Mouse (Mus musculus) kidney, embryonic 14.5 days (tissue): ENCODE data around the gene Gm20671. TPM values are rescaled to one million over a fixed set of nuclear protein-coding genes. Genes with fewer than 3 reads are reported as not detected.
A peak's percentile ranks its signal among the peaks of the same experiment; 100 is the strongest.
"Not testable (repeated sequence)": the region's sequence is repeated elsewhere in the genome, so short reads cannot be mapped to it uniquely, and the experiment has no call there.

ENCODE experiments used
- ATAC-seq: fragments of 200-750 bp; cut with Nextera tagmentation; 2 replicates; pipeline ENCODE4 v1.8.0; 2017; ENCODE audit warnings: moderate number of reproducible peaks, mild to moderate bottlenecking, moderate TSS enrichment, moderate library complexity; ENCODE audit not compliant: low FRiP score, low TSS enrichment
- H3K27ac ChIP-seq: fragments of 300-500 bp; sonication (generic); 2 replicates; pipeline ENCODE4 v1.5.1; 2014; ENCODE audit warnings: low read depth, mild to moderate bottlenecking, low read length, moderate library complexity, mixed read lengths
- H3K27me3 ChIP-seq: fragments of 300-500 bp; sonication (generic); 2 replicates; pipeline ENCODE4 v1.6.1; 2014; ENCODE audit warnings: mild to moderate bottlenecking, low read length; ENCODE audit not compliant: control insufficient read depth, insufficient read depth
- H3K36me3 ChIP-seq: fragments of 300-500 bp; sonication (generic); 2 replicates; pipeline ENCODE4 v1.6.1; 2014; ENCODE audit warnings: low read length, mixed read lengths; ENCODE audit not compliant: control insufficient read depth, insufficient read depth
- H3K4me1 ChIP-seq: fragments of 300-500 bp; sonication (generic); 2 replicates; pipeline ENCODE4 v1.6.1; 2014; ENCODE audit warnings: low read length, mixed read lengths; ENCODE audit not compliant: control insufficient read depth, insufficient read depth
- H3K4me2 ChIP-seq: fragments of 300-500 bp; sonication (generic); replicated peaks from 2 replicates; pipeline ENCODE4 v1.6.1; 2014; ENCODE audit warnings: low read depth, mild to moderate bottlenecking, low read length
- H3K4me3 ChIP-seq: fragments of 300-500 bp; sonication (generic); 2 replicates; pipeline ENCODE4 v1.5.1; 2014; ENCODE audit warnings: mild to moderate bottlenecking, low read length
- H3K9ac ChIP-seq: fragments of 300-500 bp; sonication (generic); 2 replicates; pipeline ENCODE4 v1.6.1; 2014; ENCODE audit warnings: low read depth, mild to moderate bottlenecking, low read length, moderate library complexity
- H3K9me3 ChIP-seq: fragments of 300-500 bp; sonication (generic); 2 replicates; pipeline ENCODE4 v1.6.1; 2016; ENCODE audit warnings: low read length; ENCODE audit not compliant: control insufficient read depth
- WGBS: fragments of 180-500 bp; shearing (Covaris S2); extraction: QIAGEN DNeasy Blood & Tissue Kit; methylation state at CpG from one replicate; pipeline ENCODE4 v1.1.7; 2014; 5-methylcytosine and 5-hydroxymethylcytosine counted together
- polyA plus RNA-seq: library from polyadenylated mRNA; unstranded; fragments of >200 nt; fragmentation: Nextera tagmentation; extraction: Ambion mirVana; gene quantifications from 2 replicates; pipeline ENCODE4 v1.2.1, GENCODE M21; 2014

Gene Gm20671
- polyA plus RNA-seq, 1 experiment from 2014 or later = not detected

- H3K36me3 ChIP-seq = peaks cover 65% of the 10 kb centered on the region
- H3K9me3 ChIP-seq, H3K9ac ChIP-seq, H3K27ac ChIP-seq, H3K4me3 ChIP-seq, ATAC-seq, H3K4me1 ChIP-seq, H3K4me2 ChIP-seq, H3K27me3 ChIP-seq: not testable (repeated sequence)
- WGBS = 90% methylated on average over 1 of the region's 1 CpGs
These were observed 1.9 kb upstream of the Gm20671 start for GRCm38 (mm10) chr5:32828766-32829165.

GRCm38 (mm10) chr5:32820471-32820870 is 6.4 kb downstream of the Gm20671 start:
- no peak for ATAC-seq
- Histone ChIP-seq H3K9ac (no peak overlapping the region), H3K27me3 (no peaks in the 10 kb centered on the region), H3K9me3 (no peaks in the 10 kb centered on the region), H3K4me2 (no peak overlapping the region), H3K36me3 (peaks cover 47% of the 10 kb centered on the region), H3K4me1 (no peaks in the 10 kb centered on the region), H3K4me3 (no peak overlapping the region), H3K27ac (no peak overlapping the region)
- WGBS = 95% methylated on average over 8 of the region's 8 CpGs

GRCm38 (mm10) chr5:32815396-32815795 is 11.5 kb downstream of the Gm20671 start:
- Histone ChIP-seq H3K4me2 (no peak overlapping the region), H3K9ac (no peak overlapping the region), H3K27me3 (no peaks in the 10 kb centered on the region), H3K4me1 (no peaks in the 10 kb centered on the region), H3K36me3 (peaks cover 47% of the 10 kb centered on the region), H3K9me3 (no peaks in the 10 kb centered on the region), H3K27ac (no peak overlapping the region), H3K4me3 (no peak overlapping the region)
- 92% methylated on average over 4 of the region's 4 CpGs for WGBS
- no peak for ATAC-seq

DNA sequence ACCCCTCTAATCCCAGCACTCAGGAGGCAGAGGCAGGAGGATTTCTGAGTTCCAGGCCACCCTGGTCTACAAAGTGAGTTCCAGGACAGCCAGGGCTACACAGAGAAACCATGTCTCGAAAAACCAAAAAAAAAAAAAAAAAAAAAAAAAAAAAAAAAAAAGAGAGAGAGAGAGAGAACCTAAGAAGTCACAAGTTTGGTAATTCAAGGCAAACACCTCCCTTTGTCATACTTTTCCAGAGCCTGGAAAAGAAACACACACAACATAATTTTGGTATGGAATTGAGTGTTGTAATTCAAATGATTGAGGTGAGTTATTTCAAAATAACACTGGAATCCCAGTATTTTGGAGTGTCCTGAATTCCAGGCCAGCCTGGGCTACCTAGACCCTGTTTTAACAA is 40.5 kb downstream of the Gm20671 start:
- H3K4me2 ChIP-seq, H3K9me3 ChIP-seq, H3K4me1 ChIP-seq, ATAC-seq, H3K4me3 ChIP-seq, H3K27ac ChIP-seq, H3K27me3 ChIP-seq, H3K9ac ChIP-seq: not testable (repeated sequence)
- peaks cover 11% of the 10 kb centered on the region; the same call in 1 of the 2 replicates for H3K36me3 ChIP-seq
- 93% methylated on average over 1 of the region's 1 CpGs for WGBS

DNA sequence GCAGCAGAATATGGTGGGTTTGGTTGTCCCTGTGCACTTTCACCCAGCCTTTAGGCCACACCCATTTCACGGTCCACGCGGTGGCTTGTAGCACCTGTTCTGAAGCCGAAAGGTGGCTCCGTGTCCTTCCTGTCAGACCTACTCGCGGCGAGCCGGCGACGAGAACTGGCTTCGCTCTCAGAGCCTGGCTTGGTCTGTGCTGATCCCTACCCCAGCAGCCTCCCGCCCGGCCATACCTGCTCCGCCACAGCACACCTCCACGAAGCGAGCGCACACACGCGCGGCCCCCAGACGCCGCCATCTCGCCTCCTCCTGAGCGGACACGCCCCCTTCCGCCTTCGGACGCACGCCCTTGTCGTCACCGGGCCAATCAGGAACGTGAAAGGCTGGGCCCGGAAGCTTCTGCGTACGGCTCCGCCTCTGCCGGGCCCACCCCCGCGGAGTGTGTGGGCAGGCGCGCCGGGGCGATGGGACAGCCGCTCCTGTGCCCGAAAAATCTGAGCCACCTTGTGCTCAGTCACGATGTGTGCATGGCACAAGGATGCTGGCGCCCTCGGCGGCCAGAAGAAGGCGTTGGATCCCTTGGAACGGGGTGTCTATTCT is 41.5 kb downstream of the Gm20671 start, which contains the start of gene Pisd:
TSS of gene Pisd (minus strand) at position 334 of the 603 bp plus-strand sequence.
- H3K4me3 ChIP-seq = peak within 1 kb of the TSS; percentile 88
- peak within 1 kb of the TSS; percentile 71 for H3K4me2 ChIP-seq
- H3K9ac ChIP-seq = peak within 1 kb of the TSS; percentile 65
- WGBS = under 1% methylated on average over 52 of the region's 52 CpGs
- no peaks in the 10 kb centered on the region for H3K27me3 ChIP-seq
- ATAC-seq = peak; percentile 99
- peak within 1 kb of the TSS; percentile 26; the same call in 1 of the 2 replicates for H3K27ac ChIP-seq
- peaks cover 8% of the 10 kb centered on the region; the same call in 1 of the 2 replicates for H3K36me3 ChIP-seq
- H3K9me3 ChIP-seq = no peaks in the 10 kb centered on the region
- peaks cover 4% of the 10 kb centered on the region; the same call in 1 of the 2 replicates for H3K4me1 ChIP-seq

- no peaks in the 10 kb centered on the region for H3K27me3 ChIP-seq
- H3K9me3 ChIP-seq = no peaks in the 10 kb centered on the region
- peak overlapping the region; percentile 65 for H3K9ac ChIP-seq
- no peak for ATAC-seq
- H3K4me1 ChIP-seq = peaks cover 4% of the 10 kb centered on the region; the same call in 1 of the 2 replicates
- H3K4me3 ChIP-seq = peak overlapping the region; percentile 88
- peak overlapping the region; percentile 71 for H3K4me2 ChIP-seq
- H3K36me3 ChIP-seq = peaks cover 8% of the 10 kb centered on the region; the same call in 1 of the 2 replicates
- 32% methylated on average over 5 of the region's 5 CpGs for WGBS
- 0 out of 2 replicates have a peak overlapping the region, but pooled peaks have one; percentile 9 for H3K27ac ChIP-seq
These were observed 42.2 kb downstream of the Gm20671 start for GRCm38 (mm10) chr5:32784726-32785125.

GRCm38 (mm10) chr5:32781596-32781995 is 45.3 kb downstream of the Gm20671 start:
- peaks cover 4% of the 10 kb centered on the region; the same call in 1 of the 2 replicates for H3K4me1 ChIP-seq
- H3K4me3 ChIP-seq = no peak overlapping the region
- no peaks in the 10 kb centered on the region for H3K9me3 ChIP-seq
- H3K36me3 ChIP-seq = no peaks in the 10 kb centered on the region; the same call in 1 of the 2 replicates
- ATAC-seq = no peak
- WGBS = 96% methylated on average over 5 of the region's 5 CpGs
- no peaks in the 10 kb centered on the region for H3K27me3 ChIP-seq
- no peak overlapping the region for H3K9ac ChIP-seq
- no peak overlapping the region for H3K27ac ChIP-seq
- H3K4me2 ChIP-seq = no peak overlapping the region

DNA sequence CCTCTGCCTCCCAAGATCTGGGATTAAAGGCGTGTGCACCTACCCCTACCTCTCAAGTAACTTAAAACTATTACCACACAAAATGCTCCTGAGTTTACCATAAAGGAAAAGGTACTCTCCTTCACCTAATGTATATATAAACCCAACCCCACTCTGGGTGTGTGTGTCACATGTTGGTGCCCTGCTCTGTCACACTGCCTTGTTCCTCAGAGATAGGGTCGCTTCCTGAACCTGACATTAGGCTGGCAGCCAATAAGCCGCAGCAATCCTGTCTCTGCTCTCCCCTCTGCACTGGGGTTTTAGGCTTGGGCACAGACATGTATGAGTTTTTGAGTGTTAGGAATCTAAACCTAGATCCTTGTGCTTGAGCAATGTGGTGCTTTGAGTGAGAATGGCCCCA is 48.7 kb downstream of the Gm20671 start:
- 88% methylated on average over 3 of the region's 3 CpGs for WGBS
- ATAC-seq = no peak

GRCm38 (mm10) chr5:32772361-32772760 is 54.5 kb downstream of the Gm20671 start:
- Histone ChIP-seq H3K27ac (no peak overlapping the region), H3K4me3 (no peak overlapping the region), H3K4me1 (no peaks in the 10 kb centered on the region), H3K4me2 (no peak overlapping the region), H3K36me3 (peaks cover 17% of the 10 kb centered on the region; the same call in 1 of the 2 replicates), H3K9me3 (no peaks in the 10 kb centered on the region), H3K27me3 (no peaks in the 10 kb centered on the region), H3K9ac (no peak overlapping the region)
- 74% methylated on average over 2 of the region's 2 CpGs for WGBS
- no peak for ATAC-seq

More for the DNA sequence above, 48.7 kb downstream of the Gm20671 start:
- H3K27ac ChIP-seq = no peak overlapping the region
- no peak overlapping the region for H3K4me2 ChIP-seq
- H3K9me3 ChIP-seq = no peaks in the 10 kb centered on the region
- no peak overlapping the region for H3K9ac ChIP-seq
- peaks cover 4% of the 10 kb centered on the region; the same call in 1 of the 2 replicates for H3K36me3 ChIP-seq
- no peaks in the 10 kb centered on the region for H3K27me3 ChIP-seq
- H3K4me3 ChIP-seq = no peak overlapping the region
- H3K4me1 ChIP-seq = no peaks in the 10 kb centered on the region
